Mouse (Mus musculus): Measurements from ENCODE around the gene Fam83e. TPM values are rescaled to one million over a fixed set of nuclear protein-coding genes. Genes with fewer than 3 reads are reported as not detected.
A peak's percentile ranks its signal among the peaks of the same experiment; 100 is the strongest.

Gene Fam83e
- polyA plus RNA-seq, 2 experiments from 2014 or later: not detected

DNA sequence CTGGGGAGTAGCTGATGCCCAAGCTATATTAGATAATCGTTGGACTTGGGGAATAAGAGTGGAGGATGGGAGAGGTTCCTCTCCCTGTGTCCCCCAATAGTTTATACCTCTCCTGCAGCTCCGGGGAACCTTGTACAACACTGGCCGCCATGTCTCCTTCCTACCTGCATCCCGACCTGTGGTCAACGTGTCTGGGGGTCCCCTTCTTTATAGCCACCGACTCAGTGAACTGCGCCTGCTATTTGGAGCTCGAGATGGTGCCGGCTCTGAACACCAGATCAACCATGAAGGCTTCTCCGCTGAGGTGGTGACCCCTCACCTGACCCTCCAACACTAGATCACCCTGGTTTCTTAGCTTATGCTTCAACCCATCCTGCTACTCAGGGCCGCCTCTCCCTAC is 18.7 kb upstream of the Fam83e start:
- ATAC-seq: no peak

DNA sequence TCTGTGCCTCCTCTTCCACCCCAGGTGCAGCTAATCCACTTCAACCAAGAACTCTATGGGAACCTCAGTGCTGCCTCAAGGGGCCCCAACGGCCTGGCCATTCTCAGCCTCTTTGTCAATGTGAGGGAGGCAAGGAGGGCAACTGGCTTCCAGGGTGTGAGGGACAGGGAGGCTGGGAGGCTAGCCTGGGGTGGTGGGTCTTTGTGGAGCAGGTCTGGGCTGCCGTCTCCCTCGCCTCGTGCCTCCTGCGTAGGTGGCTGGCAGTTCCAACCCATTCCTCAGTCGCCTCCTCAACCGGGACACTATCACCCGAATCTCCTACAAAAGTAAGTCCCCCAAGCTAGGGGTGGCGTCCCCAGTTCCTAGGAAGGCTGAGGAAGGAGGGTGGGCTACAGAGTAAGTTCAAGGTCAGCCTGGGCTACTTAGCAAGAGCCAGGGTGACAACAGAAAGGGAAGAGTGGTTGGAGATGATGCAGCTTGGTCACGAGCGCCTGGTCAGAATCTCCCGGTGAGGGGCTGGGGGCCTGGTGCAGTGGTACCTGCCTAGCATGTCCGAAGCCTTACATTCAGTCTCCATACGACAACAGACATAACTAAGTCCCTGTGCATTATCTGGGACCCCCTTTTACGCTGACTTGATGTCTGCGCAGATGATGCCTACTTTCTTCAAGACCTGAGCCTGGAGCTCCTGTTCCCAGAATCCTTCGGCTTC is 18.0 kb upstream of the Fam83e start:
- ATAC-seq: no peak

DNA sequence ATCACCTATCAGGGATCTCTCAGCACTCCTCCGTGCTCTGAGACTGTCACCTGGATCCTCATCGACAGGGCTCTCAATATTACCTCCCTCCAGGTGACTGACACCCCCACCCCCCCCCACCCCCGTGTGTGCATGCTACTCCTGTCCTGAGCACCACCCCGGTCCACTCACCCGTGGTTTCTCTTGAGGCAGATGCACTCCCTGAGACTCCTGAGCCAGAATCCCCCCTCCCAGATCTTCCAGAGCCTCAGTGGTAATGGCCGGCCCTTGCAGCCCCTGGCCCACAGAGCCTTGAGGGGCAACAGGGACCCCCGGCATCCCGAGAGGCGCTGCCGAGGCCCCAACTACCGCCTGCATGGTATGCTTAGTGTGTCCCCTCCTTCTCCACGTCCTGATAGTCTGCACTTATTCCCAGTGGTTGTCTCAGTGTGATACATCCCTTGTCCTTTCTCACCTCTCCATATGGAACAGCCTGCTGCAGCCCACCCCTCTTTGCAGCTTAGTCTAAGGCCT is 17.4 kb upstream of the Fam83e start:
- ATAC-seq: no peak

DNA sequence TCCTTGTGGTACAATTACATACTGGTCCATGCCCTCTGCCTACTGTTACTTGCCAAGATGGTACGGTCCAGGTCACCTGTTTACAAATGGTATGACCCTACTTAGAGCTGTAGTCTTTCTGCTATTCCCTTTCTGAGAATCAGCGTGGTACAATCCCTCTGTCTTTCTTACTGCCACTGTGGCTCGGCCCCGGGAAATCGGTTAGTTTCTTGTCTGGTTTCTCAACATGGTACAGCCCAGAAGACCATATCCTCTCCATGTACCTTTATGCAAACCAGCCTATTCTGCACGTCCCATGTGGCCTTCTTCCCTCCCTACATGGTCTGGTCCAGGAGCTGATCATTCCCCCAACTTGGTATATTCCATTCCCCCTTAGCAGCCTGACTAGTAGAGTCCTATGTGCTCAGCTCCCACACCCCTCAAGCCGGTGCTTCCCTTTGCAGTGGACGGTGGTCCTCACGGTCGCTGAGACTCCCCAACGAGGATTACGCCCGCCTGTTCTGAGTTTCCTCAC is 16.9 kb upstream of the Fam83e start:
- ATAC-seq: peak; percentile 1

DNA sequence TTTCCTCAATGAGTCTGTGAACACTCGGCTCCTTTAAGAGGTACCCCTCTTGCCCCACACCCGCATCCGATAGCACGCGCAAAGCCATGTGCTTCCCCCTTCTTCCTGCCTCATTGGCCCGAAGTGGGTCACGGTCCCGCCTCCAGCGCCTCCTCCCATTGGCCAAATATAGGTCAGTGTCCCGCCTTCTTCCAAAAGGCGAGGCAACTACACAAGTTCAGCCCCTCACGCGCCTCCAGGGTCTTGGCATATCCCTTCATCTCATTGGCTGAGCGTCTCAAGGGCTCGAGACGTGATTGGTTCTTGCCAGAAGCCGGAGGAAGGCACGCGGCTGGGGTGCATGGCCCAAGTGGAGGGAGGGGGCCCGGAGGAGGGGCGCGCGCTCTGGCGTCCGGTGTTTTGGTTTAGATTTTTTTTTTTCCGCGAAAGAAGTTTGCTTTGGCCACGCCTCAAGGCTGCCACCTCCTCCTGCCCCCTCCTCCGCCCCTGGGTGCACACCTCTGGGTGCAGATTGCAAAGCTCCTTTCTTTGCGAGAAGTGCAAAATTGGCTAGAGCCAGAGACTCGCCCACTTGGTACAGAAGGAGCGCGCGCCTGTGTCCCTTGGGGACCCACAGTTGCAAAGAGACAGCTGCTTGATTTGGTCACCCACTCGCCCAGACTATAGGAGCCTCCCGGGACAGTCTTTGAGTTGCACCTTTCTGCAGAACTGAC is 16.1 kb upstream of the Fam83e start, which contains the start of gene Dbp:
Gene Dbp (plus strand): TSS at position 359 of the 713 bp plus-strand sequence.
- ATAC-seq: peak; percentile 80

DNA sequence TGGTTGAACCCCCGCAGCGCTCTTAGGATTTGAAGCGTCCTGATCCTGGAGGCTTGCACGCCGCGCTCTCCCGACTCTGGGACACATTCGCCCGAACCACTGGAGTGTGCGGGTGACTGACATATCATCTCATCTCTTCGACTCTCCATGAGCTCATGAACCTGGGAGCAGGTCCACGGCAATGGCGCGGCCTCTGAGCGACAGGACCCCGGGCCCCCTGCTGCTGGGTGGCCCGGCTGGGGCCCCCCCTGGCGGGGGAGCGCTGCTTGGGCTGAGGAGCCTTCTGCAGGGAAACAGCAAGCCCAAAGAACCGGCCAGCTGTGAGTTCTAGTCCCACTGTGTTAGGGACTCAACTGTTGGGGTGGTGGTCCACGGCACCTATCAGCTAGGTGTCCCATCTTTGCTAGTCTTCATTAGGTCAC is 15.6 kb upstream of the Fam83e start:
- ATAC-seq: no peak

DNA sequence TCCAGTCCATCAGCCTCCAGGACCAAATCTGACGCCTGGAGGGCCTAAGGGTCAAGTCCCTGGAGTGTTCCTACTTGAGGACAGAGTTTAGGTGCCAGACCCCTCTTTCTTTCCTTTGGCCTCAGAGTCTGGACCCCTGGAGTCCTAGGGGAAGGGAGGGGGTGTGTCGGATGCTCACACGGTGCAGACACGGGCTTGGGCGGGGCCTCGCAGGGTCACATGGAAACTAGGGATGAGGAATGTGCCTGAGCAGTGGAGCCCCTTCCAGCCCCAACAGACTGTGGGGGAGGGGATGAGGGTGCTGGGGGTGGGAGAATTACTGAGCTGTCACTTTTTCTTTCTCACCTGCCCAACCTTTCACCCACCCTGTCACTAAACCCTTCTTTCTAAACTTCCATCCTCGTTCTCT is 15.1 kb upstream of the Fam83e start:
- ATAC-seq: no peak

DNA sequence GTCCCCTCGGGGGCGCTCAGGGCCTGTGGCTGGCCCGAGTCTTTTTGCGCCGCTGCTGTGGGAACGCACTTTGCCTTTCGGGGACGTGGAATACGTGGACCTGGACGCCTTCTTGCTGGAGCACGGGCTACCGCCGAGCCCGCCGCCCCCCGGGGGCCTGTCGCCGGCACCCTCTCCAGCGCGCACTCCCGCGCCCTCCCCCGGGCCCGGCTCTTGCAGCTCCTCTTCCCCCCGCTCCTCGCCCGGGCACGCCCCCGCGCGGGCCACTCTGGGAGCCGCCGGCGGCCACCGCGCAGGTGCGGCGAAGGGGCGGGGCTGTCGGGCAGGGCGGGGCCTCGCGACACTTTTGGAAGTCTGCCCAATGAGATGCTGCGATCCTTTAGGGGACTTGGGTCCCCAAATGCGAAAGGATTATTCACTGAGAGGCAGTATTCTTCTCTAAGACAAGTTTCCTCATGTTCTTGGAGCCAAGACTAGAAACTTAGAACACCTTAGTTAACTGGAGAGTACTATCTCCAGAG is 14.2 kb upstream of the Fam83e start:
- ATAC-seq: peak; percentile 10

DNA sequence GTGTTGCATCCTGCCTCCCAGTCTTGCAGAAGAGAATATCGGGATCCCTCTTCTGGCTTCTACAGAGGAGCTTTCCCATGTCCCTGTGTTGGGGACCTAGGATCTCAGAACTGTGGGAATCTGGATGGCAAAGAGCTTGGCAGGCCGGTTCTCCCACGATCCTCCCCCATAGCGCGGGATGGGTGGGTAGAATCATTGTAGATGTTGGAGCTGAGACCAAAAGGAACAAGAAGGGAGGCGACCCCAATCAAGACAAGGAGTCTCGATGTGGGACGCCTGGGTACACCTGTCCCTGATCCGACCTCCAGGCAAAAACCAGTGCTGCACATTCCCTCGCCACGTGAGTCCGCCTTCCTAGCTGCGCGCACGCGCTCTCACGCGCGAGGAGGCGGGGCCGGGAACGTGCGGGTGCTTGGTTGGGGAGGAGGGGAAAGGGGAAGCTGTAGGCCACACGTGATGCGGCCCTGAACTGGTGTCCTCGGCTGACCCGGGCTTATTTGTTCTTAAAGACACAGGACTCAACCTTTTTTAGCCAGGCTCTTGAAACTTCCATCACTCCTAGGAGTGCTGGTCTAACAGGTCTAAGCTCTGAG is 13.5 kb upstream of the Fam83e start:
- peak; percentile 24 for ATAC-seq

DNA sequence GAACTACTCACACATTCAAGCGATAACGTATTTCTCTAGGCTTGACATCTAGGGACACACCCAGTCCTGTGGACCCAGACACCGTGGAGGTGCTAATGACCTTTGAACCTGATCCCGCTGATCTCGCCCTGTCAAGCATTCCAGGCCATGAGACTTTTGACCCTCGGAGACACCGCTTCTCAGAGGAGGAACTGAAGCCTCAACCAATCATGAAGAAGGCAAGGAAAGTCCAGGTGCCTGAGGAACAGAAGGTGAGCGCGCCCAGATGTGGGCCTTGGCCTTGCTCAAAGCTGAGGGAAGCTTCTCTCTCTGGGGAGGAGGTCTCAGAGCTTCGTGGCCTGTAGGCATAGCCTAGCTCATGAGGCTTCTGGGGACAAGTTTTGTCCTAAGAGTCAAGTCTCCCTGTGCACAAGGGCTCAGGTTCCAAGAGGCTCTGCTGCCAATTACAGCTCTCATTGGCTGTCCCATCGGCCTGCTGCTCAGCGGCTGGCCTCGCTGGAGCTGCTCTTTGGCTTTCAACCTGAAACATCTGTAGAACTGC is 12.7 kb upstream of the Fam83e start:
- ATAC-seq: no peak

DNA sequence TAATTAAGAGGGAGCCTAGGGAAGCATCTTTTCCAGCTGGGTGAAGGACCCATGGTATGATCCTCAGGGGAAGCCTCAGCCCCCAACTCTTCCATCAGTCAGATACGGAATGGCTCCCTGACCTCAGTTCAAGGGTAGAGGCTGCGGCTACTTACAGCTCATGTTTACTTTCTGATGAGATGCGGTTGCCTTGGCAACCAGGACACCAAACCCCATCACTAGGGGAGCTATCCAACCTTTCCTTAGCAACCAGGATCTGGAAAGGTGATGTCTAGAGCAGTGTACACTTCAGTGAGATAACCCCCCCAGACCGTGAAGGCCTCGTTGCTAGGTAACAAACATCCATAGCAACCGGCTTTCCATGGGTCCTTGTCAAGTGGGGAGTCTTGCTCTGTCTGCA is 12.0 kb upstream of the Fam83e start:
- ATAC-seq: no peak

DNA sequence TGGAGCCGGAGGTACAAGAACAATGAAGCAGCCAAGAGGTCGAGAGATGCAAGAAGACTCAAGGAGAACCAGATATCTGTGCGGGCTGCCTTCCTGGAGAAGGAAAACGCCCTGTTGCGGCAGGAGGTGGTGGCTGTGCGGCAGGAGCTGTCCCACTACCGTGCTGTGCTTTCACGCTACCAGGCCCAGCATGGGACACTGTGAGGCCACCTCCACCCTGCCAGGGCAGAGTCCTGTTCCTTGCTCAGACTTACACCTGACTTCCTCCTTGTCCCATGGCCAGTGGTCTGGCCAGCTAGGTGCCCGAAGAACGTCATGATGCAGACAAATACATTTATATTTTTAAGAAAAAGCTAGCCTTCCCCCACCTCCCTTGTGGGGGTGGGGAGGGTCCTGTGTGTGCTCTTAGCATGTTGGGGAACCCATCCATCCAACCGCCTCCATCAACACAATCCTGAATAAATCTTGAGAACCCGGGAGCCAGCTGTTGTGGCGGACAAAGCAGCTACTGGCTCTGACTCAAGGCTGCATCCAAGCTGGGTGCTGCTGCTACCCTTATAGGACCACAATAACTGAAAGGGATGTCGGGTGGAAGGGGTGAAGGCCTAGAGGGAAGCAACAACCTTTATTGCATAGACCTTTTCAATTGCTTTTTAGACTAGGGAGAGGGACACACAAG is 11.2 kb upstream of the Fam83e start:
- no peak for ATAC-seq

DNA sequence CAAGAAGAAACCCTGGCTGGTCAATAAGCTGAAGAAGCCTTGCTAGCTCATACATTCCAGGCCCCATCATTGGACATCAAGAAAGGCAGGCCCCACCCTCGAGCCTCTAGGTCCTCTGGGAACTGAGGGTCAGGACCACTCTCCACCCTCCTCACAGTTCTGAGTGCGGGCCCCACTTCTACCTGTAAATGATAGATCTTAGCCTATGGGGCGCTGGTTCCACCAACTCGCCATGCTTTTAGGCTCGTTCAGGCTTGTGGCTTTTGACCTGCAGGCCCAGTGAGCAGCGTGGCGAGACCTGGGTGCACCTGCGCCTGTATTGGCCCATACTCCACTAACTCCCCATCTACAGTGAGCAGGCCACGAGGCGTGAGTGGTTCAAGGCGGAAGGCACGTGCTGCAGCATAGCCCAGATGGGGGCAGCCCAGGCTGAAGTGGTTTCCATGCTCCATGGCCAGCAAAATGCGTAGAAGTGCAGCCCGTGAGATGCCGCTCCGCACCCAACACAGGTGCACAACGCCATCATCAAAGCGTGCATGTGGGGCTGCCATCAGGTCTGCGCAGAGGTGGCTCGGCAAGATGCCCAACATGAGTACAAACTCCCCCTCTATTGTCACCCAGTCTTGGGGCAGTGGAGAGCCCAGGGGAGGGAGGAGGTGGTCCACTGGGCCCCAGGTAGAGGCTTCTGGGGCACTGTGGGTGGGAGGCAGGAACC is 10.4 kb upstream of the Fam83e start:
- no peak for ATAC-seq

DNA sequence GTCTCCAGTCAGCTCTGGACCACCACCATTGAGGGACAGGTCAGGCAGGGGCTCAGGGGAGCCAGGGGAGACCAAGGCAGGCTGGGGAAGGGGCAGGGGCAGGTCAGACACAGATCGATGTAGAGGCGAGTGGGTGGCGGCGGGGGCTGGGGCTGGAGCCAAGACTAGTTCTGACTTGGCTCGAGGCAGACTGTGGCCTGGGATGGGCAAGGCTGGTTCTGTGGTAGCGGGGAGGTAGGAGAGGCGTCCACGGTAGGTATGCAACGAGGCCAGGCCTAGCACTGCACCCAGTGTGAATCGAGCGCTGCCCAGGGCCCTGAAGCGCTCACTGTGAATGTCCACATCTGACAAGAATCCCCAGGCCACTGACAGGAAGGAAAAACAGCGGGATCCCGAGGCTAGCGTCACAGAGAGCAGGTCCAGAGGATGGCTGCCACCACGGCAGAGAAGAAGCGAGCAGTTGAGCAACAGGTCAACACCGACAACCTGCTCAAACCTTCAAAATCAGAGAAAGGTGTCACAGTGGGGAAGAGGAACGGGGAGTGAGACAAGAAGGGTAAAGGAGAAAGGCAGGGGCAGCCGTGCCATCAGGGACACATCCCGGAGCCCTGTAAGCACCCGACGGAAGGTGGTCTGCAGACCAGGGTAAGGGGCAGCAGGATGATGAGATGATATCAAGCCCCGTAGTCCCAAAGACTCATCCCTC is 9.5 kb upstream of the Fam83e start:
- ATAC-seq: no peak

DNA sequence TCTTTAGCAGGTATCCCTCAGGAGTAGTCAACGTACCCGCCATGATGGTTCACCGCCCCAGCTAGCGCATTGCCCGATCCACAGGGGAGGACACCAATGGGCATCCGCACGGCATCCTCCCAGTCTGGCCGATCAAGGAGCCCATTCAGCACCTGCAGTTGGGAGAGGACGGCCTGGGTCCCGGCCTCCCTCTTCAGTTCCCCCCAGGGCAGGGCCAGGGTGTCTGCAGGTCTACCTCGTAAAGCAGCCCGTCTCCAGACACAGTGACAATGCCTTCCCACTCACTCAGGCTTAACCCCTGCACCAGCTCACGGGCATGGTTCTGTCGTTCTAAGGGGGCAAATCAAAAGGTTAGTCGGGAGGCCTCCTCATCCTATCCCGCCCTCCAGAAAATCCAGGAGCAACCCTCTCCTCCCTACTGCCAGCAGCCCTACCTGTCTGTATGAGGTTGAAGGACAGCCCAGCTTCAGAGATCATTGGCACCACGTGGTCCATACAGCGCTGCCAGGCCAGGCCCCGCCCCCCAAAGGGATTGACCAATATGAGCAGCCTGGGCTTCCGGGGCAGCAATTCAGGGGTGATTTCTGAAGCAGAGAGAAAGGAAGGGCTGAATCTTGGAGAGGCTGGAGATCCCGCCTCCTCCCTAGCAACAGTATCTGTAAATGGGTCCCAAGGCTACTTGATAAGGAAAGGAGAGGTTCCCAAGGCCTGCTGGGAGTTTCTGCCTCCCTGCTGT is 8.8 kb upstream of the Fam83e start:
- no peak for ATAC-seq

DNA sequence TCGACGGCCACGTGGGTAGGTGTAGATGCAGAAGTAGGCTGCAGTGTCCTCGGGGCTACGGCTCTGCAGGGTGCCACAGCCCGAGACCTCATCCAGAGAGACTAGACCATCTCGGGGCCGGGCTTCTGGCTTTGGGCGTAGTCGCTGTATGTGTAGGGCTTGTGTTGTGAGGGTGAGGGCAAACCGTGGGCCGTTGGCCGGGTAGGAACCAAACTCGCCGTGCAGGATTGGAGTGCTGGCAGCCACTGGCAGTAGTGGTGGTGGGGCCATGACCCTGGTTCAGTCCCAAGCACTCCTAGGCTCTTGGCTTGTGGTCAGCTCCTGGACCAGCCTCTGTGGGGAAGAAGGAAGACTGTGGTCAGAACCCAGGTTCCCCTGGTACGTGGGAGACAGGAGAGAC is 7.6 kb upstream of the Fam83e start:
- no peak for ATAC-seq

DNA sequence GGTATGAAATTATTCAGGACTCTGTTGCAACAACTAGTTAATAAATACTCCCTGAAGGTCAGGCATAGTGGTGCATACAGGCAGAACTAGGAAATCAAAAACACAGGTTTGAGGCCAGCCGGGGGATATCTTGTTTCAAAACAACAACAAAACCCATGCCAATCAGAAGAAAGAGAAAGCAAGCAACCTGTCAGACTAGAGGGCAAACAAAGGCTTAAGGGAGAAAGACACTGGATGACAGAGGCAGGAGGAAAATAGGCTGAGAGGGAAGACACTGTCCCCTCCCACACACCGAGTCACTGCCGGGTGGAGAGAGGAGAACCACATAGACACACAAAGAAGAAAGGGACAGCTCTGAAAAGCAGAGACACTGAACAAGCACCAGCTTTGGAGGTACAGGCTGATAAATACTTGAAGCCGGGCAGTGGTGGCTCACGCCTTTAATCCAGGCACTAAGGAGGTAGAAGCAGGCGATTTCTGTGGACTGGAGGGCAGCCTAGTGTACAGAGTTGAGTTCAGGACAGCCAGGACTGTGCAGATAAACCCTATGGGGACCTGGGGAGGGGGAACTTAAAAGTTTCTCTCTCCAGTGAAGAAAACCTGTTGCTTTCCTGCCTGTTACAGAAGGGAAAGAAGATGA is 7.0 kb upstream of the Fam83e start:
- no peak for ATAC-seq

DNA sequence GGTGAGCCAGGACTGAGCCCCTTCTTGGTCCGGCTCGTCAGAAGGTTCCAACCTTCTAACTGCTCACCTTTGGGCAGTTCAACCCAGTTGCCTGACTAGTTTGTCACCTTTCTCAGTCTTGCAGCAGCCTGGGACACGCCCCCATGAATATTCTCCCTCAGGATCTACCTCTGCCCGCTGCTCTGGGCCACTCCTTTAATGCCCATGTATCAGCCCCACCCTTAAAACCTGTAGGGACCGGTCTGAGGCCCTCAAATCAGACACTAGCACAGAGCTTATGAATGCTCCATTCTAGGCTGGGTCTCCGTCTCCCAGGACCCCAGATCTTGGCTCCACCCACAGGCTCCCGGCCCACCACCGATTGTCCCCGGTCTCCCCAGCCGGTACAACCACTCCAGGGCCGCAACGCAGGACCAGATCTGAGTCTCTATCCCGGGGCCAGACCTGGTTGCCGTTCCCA is 6.4 kb upstream of the Fam83e start:
- ATAC-seq: no peak

DNA sequence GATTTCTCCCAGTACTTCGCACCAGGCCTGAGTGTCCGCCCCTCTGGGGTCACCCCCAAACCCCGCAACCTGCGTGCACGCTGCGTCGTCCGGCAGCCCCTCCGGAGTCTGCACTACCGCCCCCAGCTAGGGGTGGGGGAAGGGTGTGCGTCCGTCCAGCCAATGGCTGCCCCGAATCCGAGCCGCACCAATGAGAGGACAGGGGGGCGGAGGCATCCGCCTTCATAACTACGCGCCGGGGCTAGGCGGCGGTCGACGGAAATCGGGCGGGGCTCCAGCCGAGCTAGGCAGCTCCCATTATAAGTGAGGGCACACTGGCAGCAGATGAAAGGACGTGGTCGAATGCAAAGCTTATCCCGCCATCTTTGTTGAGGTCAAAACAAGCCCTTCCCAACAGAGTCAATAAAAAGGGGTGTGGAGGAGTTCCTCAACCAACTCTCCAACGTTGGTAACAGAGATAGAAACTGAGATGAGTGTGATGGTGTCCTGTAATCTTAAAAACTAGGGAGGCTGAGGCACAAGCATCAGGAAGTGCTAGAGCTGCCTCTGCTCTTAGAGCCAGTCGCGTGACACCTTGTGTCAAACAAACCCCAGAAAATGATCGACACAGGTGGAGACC is 5.8 kb upstream of the Fam83e start, which contains the start of gene Rpl18:
Gene Rpl18 (plus strand): TSS at position 368 of the 619 bp plus-strand sequence.
- ATAC-seq: peak; percentile 90

Measured in CD4-positive, CD25-positive, alpha-beta regulatory T cell, adult 4 months (primary cell).